Mouse (Mus musculus) lung, adult 2 months (tissue): Measurements from ENCODE around the gene Zswim3.

Source experiments
- CTCF ChIP-seq: fragments of 200-500 bp; IDR thresholded peaks from 2 replicates; pipeline ENCODE4 v1.5.1; 2011; ENCODE audit warnings: mild to moderate bottlenecking, low read length, control low read depth; ENCODE audit not compliant: insufficient read depth
- POLR2A ChIP-seq: fragments of 200-500 bp; IDR thresholded peaks from 2 replicates; pipeline ENCODE4 v1.6.1; 2011; ENCODE audit warnings: low read depth, mild to moderate bottlenecking, control low read depth, low read length, borderline replicate concordance; ENCODE audit errors: extremely low read depth

GRCm38 (mm10) chr2:164757841-164758240, 47.1 kb upstream of the Zswim3 start:
- TF ChIP-seq CTCF (no peak), POLR2A (no peak)
